Mouse (Mus musculus) liver (tissue): ENCODE measurements at regions not wholly inside any gene's neighbourhood (a gene's known extent, or its start where the extent isn't known, plus 50 kb on each side); places are given as distances from the start of the nearest gene placed in this dataset.

Experiments used
- DNase-seq: peaks from one replicate; pipeline ENCODE4 v3.0.0-alpha.2; 2020; ENCODE audit warnings: mixed read lengths

DNA sequence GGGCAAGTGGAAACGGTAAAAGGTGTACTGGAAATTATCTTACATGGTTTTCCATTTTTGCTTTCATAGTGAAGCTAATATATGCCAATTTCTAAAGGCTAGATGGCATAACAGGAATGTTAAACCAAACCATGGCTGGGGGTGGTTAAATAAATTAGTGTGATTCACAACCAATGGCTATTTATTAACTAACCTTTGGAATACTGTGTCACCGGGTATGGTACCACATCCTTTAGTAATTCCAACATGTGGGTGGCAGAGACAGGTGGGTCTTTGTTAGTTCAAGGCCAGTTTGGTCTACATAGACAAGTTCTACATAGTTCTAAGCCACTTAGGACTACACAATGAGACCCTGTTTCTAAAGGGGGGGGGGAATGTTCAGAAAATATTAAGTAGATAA is 179.8 kb upstream of the Plxnc1 start:
- DNase-seq = no peak

DNA sequence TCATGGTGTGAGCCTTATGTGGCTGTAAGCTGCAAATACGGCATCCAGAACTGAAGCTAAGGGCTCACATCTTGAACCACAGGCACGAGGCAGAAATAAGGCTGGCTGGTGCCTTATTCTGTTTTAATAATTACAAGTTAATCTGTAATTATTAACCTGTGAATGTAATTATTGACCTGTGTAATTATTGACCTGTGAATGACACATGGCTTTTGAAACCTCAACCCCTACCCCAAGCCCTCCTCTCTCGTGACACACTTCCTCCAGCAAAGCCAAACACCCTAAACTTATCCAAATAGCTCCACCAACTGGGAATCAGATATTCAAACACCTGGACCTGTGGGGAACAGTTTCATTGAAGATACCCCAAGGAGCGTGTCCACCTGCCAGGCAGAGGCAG is 175.4 kb upstream of the Plxnc1 start:
- DNase-seq = no peak

DNA sequence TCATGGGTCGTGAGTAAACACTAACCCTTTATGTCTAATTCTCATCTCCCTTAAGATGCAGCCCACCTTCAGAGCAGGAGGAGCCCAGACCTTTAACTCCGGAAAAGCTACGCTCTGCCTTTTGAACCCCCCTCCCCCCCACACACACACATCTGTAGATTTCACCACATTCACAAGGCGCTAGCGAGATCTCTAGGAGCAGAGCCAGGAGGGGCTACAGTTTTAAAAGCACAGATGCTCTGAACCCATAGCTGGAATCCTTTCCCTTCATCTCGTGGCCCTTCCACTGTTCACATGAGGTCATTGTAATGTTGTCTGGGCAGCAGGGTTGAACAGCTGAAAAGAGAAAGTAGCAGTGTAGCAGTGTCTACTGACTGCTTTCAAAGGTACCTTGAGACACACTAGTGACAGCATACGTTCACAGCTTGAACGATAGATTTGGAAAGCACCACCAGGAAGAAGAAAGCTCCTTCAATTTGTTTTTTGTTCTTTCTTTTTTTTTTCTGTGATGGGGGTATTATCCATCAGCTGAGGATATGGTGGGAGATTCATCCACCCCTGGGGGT is 174.2 kb upstream of the Plxnc1 start:
- no peak for DNase-seq

DNA sequence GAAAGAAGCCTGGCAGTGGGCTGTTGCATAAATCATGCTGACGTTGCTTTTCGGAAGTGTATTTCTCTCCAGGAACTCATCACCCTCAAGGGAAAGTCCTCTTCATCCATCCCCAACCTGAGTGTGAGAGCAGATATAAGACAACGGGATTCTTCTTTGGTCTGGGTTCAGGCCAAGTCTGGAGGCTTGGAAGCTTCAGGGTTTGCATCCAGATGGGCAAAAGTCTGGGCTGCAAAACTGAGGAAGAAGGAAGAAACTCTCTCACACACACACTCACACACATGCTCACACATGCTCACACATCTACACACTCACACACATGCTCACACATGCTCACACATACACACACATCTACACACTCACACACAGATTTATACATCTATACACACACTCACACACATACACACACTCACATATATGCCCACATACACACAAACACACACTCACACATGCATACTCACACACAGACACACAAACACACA is 173.1 kb upstream of the Plxnc1 start:
- no peak for DNase-seq

DNA sequence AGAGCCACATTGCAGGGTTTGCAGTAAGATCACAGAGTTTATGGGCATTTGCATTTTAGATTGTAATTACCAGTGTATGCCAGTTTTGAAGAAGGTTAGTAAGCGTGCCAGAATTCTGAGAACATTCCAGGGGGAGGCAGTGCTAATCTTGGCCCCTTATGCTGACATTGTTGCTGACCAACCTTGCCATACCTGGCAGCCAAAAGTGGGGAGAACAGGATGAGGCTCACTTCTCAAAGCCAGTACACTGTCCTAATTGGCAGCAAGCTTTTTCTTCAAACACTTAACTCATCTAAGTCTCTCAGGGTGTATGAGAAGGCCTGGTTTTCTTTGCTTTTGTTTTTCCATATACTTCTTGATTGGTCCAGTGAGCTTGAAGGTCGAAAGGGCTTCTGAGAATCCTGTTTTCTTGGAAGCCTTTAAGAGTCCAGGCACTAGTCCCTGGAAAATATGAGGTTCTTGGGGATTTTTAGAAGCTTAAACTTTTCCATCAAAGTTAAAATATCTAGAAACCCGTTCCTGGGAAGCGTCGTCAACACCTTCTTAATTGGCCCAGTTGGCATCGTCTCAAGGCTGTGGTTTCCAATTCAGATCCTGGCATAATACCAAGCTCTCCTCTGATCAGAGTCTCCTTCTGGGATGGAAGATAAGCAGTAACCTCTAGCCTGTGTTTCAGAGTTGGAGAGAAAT is 172.6 kb upstream of the Plxnc1 start:
- no peak for DNase-seq

DNA sequence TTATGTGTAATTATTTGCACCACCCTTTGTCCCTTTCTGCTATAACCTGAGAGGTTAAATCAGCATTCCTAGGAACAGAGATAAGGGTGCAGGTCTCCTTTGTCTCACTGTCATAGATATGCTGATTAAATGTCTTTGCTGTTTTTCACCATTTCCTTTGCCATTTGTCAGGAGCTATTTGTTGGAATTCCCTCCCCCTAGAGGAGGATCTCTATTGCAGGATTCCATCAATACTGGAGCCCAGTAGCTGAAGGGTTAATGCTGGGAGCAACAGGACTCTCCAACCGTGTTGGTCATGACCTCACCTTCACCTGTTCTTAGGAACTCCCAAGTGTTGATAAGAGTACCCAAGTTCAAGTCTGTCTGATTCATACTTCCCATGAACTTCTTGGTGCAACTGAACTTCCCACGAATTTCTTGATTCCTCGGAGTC is 172.0 kb upstream of the Plxnc1 start:
- DNase-seq = no peak

DNA sequence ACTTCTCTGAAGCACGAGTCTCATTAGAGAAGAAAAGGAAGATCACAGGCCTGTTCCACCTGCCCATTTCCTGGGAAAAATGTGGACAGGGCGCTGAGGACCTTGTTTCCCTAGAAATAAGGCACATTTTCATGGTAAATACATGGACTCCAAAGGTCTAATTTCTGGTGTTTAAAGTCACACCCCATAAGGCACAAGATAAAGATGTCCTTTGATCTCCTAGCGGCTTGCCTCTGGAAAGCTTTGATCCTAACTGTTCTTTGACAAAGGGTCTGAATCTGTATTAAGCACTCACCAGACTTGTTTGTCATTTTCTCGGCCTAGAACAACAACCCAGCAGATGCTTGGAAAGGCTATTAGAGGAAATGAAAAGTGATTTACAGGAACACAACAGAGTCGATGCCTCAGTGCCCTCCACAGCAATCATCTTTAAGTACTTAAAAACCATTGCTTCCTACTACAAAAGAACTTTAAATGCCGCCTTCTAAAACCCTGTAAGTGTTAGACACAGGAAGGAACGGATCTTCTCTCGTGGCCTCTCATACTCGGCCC is 168.3 kb upstream of the Plxnc1 start:
- no peak for DNase-seq

DNA sequence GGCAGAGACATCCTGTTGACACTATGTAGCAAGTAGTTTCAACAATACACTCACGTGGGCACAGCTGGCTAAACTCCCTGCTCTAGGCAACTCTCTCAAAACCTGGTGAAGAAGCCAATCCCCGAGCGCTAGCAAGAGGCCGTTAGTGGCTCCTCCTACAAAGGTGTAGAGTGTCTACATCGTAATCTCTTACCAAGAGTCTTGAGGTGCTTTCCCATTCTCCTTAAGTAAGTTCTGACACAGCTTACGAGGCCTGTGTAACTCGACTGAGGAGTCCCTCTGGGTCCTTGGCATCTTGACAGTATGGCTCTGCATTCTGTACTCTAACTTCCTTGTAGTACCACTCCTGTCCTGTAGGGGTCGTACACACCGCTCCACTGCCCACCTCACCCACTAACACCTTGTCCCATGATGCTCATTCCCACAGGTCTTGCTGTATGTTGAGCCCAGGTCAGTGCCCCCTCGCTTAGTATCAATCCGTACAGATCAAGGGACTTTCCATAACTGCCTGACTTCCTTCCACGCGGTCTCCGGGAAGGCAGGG is 167.7 kb upstream of the Plxnc1 start:
- no peak for DNase-seq

DNA sequence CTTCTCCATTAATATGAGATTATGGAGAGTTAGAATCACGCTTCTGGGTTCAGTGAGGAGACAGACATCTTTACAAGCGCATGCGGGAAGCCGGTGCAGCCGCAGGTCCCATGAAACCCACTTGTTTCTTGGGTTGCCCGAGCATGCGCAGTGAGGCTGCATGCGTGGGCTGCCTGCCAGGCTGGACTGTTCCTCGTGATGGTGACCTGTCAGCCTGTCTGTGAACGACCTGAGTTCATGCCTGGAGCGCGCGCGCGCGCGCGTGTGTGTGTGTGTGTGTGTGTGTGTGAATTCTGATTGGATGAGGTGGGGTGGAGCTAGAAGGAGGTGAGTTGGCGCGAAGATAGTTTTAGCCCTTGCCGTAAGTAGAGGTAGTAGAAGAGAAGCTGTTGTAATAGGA is 166.2 kb upstream of the Plxnc1 start:
- DNase-seq = no peak

DNA sequence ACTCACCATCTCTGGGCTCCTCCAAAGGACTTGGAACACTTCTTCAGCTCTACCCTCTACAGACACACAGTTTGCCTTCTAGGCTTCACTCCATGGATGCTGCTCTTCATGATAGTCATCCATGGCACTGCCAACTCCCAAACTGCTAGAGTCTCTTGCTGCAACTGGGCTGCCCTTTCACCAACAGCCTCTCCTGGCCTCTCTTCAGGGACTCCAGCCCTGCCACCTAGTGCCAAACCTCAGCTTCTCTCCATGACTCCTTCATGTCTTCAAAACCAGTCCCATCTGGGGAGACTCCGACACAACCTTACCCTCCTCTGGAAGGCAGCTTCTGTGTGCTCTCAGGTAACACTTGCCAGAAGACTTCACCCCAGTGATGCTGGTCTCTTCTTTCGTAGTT is 164.9 kb upstream of the Plxnc1 start:
- DNase-seq = no peak

DNA sequence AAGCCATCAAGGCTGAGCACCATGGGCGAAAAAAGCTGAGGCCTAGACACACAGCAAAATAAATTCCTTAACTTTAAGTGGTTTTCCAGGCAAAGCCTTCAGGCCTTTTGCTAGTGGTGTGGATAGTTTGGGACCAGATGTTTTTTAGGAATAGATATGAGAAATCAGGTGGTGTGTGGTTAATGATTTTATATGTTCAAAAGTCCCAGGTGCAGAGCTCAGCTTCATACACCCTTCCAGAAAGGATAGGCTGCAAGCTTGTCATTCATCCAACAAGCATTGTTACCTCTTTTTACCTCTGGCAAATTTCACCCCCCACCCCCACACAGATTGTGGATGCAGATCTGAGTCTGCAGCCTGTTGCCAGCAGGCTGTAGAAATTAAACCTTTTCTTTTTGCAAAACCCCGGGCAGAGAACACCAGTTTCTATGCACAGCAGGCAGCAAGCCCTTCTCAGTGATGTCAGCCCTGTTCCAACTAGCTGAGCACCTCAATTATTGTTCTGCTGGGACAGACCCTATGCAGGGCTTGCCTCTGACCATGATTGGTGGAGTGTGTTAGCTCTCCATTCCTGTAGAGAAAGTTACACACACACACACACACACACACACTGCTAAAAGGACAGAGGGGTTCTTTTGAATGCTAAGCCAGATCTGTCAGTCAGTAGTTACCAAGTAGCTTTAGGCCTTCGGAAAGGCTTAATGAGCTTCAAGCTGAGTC is 163.1 kb upstream of the Plxnc1 start:
- no peak for DNase-seq

DNA sequence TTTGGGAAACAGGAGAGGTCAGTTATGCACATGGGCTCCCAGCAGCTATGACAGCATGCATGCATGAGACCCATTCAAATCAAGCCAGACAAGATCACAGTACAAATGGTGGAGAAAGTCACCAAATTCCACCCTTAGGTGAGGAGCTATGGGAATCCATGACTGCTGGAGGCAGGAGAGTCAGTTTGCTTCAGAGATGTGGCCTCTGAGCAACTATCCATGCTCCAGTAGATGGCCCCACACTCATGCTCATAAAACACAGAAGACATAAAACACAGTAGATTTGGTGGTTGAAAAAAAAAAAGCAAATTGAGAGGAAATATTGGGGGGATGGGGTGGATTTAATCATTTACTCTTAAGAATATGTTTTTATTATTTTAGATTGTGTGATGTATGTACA is 159.2 kb upstream of the Plxnc1 start:
- no peak for DNase-seq

DNA sequence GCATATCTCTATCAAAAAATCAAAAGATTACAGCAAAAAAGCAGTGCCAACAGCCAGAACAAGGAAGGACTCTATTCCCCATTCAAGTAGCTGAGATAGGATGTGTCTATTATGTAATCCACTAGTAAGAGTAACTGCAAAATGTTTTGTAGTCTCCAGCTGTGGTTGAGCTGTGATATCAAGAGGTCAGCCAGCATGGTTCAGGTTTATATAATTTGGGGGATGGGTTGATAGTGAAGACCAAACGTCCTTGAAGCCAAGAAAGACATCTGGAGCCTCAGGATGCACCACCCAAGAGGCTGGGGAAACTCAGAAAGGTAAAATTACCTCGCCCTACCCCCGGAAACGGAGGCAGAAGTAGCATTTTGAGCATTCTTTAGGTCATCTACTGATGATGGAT is 158.3 kb upstream of the Plxnc1 start:
- no peak for DNase-seq

DNA sequence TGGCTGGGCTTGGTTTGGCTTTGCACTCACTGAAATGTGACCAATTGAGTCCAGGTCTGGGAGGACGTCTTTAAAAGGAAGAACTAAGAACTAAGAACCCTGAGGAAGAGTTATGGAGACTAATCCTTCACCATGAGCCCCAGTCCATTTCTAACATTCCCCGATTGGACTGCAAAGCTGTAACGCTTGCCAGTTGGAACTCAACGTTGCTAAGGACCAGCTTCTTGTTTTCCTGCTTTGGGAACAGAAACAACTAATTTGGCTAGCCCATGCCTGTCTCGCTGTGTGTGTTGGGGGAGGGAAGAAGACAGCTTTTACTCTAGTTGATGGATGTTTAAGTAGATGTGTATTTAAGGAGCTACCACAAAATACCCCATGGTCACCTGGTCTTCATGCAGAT is 155.3 kb upstream of the Plxnc1 start:
- no peak for DNase-seq

DNA sequence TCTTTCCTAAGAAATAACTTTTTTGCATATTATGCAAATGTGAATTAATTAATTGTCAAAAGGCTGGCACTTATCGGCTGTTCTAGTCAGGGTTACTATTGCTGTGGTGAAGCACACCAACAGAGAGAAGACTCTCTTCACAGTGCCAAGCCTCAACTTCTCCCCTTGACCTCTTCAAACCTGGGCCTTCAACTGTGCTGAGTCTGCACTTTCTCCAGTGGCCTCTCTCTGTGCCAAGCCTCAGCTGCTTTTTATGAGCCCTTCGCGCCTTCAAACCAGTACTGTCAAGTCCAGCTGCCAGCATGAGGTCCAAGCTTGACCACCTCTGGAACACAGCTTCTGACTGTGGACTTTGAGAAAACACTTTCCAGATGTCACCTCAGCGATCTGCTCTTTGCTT is 151.2 kb upstream of the Plxnc1 start:
- DNase-seq = no peak

DNA sequence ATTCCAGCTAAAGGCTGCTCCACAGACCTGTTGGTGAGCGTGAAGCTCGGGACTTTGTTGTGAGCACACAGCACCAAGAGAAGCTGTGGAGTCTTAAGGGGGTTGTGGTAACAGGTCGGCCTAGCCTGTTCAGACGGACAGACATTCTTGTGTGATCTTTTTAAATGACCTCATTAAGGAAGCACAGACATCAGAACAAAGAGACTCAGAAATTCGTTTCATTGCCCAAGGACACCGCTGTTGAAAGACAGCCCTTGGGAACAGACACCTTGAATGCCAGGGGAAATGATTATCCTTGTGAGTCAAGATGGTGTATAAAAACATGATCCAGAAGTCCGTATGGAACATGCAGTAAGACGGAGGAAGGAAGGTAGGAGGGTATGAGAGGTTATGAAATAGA is 150.1 kb upstream of the Plxnc1 start:
- no peak for DNase-seq

DNA sequence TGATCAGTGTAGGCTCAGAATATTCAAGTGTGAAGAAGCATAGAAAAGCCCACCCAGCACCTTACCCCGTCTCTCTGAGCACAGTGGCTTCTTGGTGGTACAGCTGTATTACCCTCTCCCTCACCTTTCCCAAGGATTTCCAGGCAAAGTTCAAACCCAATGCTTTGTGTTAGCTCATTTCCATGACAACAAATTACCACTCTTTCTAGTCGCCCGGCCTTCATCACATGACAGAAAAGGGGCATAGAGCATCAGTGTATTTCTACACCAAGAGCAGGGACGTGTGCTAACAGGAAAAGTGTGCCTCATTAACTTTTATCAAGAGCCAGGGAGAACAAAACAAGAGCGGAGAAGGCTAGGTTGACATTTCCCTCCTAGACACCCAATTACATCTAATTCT is 148.6 kb upstream of the Plxnc1 start:
- DNase-seq = no peak

DNA sequence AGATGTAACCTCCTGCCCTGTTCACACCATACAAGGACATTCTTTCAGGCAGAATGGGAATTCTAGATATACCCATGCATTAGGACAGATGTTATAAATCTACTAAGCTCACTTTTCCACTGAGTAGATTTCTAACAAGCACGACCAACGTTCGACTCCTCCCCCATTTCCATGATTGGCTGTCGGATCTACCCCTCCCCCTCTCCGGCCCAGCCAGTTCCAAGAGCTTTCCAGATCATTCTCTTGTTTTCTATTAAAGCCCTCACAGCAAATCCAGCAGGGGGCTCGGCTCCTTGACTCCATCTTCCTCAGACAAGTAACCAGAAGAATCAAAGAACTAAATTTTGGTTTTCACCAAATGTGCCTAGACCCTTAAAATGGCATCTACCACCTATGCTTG is 146.5 kb upstream of the Plxnc1 start:
- DNase-seq = no peak

DNA sequence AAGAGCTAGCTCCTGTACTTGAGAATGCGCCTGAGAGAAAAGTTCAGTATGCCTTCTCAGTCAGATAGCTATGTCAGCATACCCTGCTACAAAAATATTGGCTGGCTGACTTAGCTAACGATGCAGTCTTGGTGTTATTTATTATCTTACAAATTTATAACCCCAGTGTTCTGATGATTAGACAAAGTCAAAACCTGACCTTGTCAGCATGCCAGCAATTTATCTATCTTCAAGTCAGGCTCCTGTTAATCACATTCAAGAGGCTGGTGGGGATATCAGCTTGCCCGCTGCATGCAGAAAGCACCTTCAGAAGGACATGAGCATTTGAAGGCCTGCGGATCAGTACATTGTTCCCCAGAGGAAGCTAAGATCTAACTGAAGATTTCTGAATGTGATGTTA is 146.0 kb upstream of the Plxnc1 start:
- no peak for DNase-seq

DNA sequence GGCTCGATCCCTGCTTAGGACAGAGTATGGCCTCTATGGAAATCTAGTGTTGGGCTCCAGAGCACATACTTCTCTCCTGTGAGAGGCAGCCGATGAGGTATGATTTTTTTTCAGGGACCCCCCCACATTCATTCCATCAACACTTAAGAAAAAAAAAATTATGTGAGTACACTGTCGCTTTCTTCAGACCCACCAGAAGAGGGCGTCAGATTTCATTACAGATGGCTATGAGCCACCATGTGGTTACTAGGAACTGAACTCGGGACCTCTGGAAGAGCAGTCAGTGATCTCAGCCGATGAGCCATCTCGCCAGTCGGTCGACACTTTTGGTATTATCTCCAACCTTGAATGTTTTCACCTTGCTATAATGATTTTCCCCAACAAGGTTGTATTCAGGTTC is 145.4 kb upstream of the Plxnc1 start:
- DNase-seq = no peak

DNA sequence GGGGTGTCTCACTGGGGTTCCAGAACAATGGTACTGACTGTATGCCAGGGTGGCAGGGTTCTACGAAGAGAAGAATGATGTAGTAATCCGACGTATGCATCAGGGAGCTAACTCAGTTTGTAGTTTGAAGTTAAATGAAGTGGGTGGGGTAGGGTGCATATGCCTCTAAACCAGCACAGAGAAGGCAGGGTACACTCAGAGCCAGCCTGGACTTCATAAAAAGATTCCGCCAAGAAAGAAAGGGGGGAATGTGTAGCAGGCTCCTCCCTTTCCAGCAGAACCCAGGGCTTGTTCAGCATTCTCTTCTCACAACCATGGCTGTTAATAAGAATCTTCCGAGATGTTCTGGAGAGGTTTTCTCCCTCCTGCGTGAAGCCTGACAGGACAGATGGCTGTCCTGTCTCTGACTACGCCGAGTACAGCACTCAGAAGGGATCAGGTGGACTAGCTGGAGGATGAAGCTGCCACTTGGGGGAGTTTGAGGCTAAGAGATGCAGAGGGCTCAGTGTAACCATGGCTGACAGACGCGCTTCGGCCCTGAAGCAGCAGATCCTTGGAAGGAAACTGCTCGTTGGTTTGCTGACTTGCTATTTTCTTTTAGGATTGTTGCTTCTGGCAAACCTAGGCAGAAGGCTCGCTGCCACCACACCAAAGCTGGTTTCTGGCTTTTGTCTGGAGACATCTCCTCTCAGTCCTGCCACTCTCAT is 143.4 kb upstream of the Plxnc1 start:
- peak; percentile 46 for DNase-seq

DNA sequence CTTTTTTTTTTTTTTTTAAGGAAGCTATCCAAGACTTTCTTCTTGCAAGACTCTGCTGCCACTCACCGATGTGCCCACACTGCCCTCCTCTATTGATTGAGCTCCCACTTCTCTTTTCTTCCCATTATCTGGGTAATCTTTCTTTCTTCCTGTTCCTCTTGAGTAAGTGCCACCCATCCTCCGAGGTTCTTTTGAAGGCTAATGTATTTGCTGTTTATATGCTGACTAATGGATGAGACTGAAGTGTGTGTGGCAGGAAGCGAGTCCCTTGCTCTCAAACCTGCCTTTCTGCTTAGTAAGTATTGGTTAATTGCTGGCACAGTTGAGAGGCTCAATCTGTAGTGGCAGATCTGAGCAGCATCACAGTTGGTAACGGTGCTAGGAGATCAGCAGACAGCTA is 142.1 kb upstream of the Plxnc1 start:
- no peak for DNase-seq

DNA sequence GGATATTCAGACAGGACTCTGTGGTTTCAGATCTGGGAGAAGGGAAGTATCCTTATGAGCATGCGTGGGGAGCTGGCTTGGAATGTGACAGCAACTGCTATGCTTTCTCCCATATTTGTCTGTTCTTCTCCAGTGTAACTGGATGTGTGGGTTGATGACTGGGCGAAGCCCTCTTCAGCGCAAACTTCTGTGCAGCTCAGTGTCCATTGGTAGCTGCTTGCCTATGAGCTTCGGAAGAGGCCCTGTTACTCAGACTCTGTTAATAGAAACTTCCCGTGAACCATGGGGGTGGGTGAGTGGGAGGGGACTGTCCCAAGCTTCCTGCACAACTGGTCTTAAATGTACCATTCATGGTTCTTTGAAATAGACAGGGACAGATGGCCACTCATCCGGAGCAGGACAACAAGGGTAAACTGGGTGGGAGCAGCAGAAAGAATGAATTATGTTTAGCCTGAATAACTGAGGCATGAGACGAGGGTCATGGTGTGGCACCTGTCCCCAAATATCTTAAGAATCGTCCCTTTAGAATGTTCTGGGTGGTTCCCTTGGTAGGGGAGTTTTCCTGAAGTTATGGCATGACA is 141.1 kb upstream of the Plxnc1 start:
- DNase-seq = no peak
